Mouse (Mus musculus): ENCODE results near the gene Glb1.

The Glb1 gene

DNA sequence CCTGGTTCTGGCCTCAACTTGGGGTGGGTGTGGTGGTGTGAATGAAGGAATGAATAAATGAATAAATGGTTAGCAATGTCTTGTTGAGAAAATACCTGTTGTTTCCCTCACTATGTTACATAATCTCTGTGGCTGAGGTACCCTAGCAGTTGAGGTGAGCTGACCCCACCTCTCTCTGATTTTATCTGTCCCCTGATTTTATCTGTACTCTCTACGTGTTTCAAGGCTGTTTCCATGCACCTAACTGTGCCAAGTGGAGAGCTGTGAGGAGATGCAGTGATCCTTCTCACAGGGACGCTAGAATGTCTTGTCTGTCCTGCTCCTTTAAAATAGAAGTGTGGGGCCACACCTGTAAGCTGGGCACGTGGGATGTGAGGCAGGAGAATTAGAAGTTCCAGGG is 57.6 kb downstream of the Glb1 start:
- TF ChIP-seq GATA4 (IDR thresholded peaks at IDR 0.05; ENCODE audit: insufficient replicate concordance, low read length), result no peak

GRCm38 (mm10) chr9:114462569-114462968 is 61.7 kb downstream of the Glb1 start:
- TF ChIP-seq GATA4 (IDR thresholded peaks at IDR 0.05; ENCODE audit: insufficient replicate concordance, low read length), result no peak

GRCm38 (mm10) chr9:114465442-114465841 is 64.6 kb downstream of the Glb1 start:
- TF ChIP-seq GATA4 (IDR thresholded peaks at IDR 0.05; ENCODE audit: insufficient replicate concordance, low read length), result no peak

DNA sequence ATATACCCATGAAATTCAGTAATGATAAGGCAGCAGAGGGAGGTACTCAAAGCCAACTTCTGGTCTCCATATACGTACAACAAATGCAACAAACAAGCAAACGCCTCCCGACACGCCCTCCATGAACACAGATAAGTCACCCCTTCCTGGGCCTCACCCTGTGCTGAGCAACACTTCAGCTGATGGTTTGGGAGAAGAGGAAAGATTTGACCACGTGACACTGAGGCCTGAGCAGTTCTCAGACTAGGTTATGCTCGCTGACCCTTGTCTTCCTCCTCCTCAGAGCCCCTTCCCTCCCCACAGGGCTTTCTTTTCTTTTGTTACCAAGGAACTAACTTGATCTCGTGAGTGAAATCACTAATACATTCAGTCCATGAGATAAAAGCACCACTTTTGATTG is 66.0 kb downstream of the Glb1 start:
- no peak for TF ChIP-seq GATA4 (IDR thresholded peaks at IDR 0.05; ENCODE audit: insufficient replicate concordance, low read length)

GRCm38 (mm10) chr9:114468217-114468616 is 67.3 kb downstream of the Glb1 start:
- TF ChIP-seq GATA4 (IDR thresholded peaks at IDR 0.05; ENCODE audit: insufficient replicate concordance, low read length), result no peak

GRCm38 (mm10) chr9:114468701-114469100 is 67.8 kb downstream of the Glb1 start:
- no peak for TF ChIP-seq GATA4 (IDR thresholded peaks at IDR 0.05; ENCODE audit: insufficient replicate concordance, low read length)

DNA sequence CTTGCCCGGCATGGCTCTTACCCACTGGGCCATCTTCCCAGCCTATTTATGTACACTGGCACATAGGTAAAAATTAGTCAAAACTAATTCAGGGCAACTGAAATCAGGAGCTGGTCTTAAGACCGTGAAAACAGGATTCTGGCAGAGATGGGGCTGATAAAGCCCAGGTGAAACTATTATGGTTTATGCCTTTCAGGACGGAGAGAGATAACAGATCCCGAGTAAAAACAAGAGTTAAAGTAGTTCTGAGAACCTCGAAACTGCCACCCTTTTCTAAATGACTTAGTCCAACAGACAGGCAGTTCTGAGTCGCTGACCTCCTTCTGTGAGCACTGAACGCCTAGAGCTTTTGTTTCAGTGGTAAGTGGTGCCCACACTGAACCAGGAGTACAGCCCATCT is 71.0 kb downstream of the Glb1 start:
- TF ChIP-seq GATA4 (IDR thresholded peaks at IDR 0.05; ENCODE audit: insufficient replicate concordance, low read length), result no peak

DNA sequence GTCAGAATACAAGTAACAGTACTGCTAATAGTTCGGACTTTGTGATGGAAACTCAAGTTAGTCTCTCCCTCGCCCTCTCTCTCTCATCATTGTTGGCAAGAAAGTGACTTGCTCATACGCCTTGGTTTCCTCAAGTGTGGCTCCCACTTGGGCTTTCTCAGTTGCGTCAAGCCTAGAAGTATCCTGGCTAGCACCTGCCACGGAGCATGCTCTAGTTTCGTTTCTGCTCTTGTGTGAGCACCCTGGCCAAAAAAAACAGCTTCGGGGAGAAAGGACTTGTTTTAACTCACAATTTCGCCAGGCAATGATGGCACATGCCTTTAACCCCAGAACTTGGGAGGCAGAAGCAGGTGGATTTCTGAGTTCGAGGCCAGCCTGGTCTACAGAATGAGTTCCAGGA is 76.1 kb downstream of the Glb1 start:
- no peak for TF ChIP-seq GATA4 (IDR thresholded peaks at IDR 0.05; ENCODE audit: insufficient replicate concordance, low read length)

DNA sequence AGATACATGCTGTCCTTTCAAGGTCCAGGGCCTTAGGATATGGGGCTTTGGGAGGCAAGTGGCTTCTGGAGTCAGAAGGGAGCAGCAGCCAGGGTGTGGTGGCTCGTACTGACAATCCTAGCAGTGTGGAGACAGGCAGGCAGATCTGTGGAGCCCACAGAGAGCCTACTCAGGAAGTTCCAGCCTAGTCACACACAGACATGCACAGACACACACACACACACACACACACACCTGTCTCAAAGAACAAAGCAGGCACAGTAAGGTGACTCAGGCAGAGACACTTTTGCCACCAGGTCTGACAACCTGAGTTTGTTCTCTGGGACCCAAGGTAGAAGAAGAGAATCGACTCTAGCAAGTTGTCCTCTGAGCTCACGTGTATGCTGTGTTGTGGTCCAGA is 80.1 kb downstream of the Glb1 start:
- no peak for TF ChIP-seq GATA4 (IDR thresholded peaks at IDR 0.05; ENCODE audit: insufficient replicate concordance, low read length)

- TF ChIP-seq GATA4 (IDR thresholded peaks at IDR 0.05; ENCODE audit: insufficient replicate concordance, low read length), result no peak
Observed at GRCm38 (mm10) chr9:114484771-114485170, 83.9 kb downstream of the Glb1 start.

DNA sequence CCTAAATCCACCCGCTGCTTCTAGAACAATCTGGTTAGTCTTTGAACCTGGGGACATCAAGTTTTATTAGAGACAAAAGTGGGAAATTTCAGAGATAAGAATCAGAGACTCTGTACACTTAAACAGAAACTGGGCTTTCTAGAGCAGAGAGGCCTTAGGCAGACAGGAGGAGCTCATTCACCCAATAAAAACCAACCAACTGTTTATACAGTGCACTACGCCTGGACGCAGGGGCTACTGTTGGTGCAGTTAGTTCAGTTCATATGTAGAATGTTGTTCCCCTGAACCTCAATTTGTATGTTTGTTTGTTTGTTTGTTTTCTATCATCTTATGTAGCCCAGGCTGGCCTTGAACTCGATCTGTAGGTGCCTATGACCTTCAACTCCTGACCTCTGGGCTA is 85.9 kb downstream of the Glb1 start:
- no peak for TF ChIP-seq GATA4 (IDR thresholded peaks at IDR 0.05; ENCODE audit: insufficient replicate concordance, low read length)

GRCm38 (mm10) chr9:114487481-114488258 is 86.8 kb downstream of the Glb1 start:
- TF ChIP-seq GATA4 (IDR thresholded peaks at IDR 0.05; ENCODE audit: insufficient replicate concordance, low read length), result no peak

DNA sequence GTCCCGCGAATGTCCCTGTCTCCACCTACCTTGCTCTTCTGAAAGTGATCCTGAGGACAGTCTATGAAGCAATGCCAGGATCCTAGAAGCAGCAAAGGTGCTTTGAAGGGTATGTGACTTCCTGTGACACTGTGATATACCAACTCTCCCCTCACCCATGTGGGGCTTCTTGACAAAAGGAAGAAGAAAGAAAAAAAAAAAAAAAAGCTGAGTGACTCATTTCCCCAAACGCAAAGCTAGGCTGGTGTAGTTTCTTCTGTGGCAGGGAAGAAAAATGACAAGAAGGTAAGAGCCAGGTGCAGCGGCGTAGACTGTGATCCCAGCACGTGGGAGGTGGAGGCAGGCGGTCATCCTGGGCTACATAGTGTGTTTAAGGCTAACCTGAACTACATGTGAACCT is 95.6 kb downstream of the Glb1 start:
- no peak for TF ChIP-seq GATA4 (IDR thresholded peaks at IDR 0.05; ENCODE audit: insufficient replicate concordance, low read length)

- TF ChIP-seq GATA4 (IDR thresholded peaks at IDR 0.05; ENCODE audit: insufficient replicate concordance, low read length), result no peak
Observed at GRCm38 (mm10) chr9:114498218-114498617, 97.3 kb downstream of the Glb1 start.

DNA sequence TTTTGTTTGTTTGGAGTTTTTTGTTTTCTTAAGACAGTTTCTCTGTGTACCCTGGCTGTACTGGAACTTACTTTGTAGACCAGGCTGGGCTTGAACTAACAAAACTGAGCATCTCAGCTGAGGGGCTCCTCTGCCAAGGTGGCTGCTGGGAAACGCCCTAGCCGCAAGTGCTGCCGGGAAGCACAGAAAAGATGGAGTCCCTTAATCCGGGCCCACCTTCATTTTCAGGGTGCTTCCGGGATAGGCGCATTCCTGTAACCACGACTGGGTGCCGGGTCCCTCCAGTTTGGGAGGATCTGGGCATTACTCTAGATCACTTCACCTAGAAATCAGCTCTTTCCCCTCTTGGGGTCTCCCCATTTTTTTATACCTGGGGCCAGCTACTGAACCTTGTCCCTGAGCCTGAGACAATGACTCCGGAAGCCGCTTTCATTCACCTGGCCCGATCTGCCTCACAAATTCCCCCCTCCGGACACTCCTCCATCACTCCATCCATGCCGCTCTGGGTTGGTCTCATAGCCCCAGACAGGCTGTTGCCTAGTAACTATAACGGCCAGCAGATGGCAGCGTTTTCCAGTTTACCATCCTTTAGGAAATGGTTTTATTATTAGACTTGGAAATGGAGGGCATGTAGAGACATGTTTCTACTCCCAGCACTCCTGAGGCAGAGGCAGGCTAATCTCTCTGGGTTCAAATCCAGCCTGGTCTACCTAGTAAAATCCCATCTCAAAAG is 99.1 kb downstream of the Glb1 start:
- no peak for TF ChIP-seq GATA4 (IDR thresholded peaks at IDR 0.05; ENCODE audit: insufficient replicate concordance, low read length)

DNA sequence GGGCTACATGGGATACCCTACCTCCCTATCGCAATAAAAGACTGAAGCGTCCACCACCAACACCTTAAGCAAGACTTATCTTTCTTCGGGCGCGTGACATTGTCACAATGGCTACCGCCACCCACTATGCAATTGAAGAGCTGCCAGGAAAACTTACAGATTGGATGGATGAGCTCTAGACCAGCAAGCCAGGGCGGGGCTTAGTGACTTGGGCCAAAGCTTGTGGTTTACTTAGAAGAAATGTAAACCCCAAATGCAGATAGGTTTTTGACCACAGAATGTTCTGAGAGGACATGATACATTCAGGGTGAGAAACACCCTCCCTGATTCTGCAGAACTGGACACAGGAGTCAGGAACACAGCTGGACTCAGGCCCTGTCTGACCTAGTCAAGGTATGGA is 100.2 kb downstream of the Glb1 start:
- TF ChIP-seq GATA4 (IDR thresholded peaks at IDR 0.05; ENCODE audit: insufficient replicate concordance, low read length), result no peak

Measured in liver, adult (tissue).